Mouse (Mus musculus): Measurements from ENCODE around the gene Stk39. TPM values are rescaled to one million over a fixed set of nuclear protein-coding genes. Genes with fewer than 3 reads are reported as not detected.
A peak's percentile ranks its signal among the peaks of the same experiment; 100 is the strongest.

Stk39 gene
- polyA plus RNA-seq, 1 experiment from 2014 or later: 4.5 TPM

GRCm38 (mm10) chr2:68442113-68442717 lies 29.9 kb downstream of the Stk39 start:
- H3K4me2 ChIP-seq (ENCODE audit: low read depth, low read length): no peak overlapping the region
- peaks cover 4% of the 10 kb centered on the region; the same call in 1 of the 2 replicates for H3K4me1 ChIP-seq (ENCODE audit: control insufficient read depth, insufficient read depth, low read length)
- H3K9ac ChIP-seq (ENCODE audit: low read depth, low read length): no peak overlapping the region
- H3K9me3 ChIP-seq (ENCODE audit: control insufficient read depth, low read length): no peaks in the 10 kb centered on the region
- no peak overlapping the region for H3K4me3 ChIP-seq (ENCODE audit: low read length)
- H3K27ac ChIP-seq (ENCODE audit: low read length): no peak overlapping the region
- no peak for ATAC-seq
- H3K27me3 ChIP-seq (replicated peaks; ENCODE audit: control insufficient read depth, insufficient read depth, low read length): no peaks in the 10 kb centered on the region
- no peaks in the 10 kb centered on the region for H3K36me3 ChIP-seq (ENCODE audit: control insufficient read depth, insufficient read depth, low read length)
- WGBS: 54% methylated on average over 5 of the region's 5 CpGs

GRCm38 (mm10) chr2:68439614-68440013 lies 32.5 kb downstream of the Stk39 start:
- ATAC-seq: no peak
- H3K4me3 ChIP-seq (ENCODE audit: low read length): no peak overlapping the region
- H3K27ac ChIP-seq (ENCODE audit: low read length): no peak overlapping the region
- H3K9me3 ChIP-seq (ENCODE audit: control insufficient read depth, low read length): no peaks in the 10 kb centered on the region
- peaks cover 18% of the 10 kb centered on the region for H3K4me1 ChIP-seq (ENCODE audit: control insufficient read depth, insufficient read depth, low read length)
- WGBS: 89% methylated on average over 9 of the region's 9 CpGs
- H3K4me2 ChIP-seq (ENCODE audit: low read depth, low read length): no peak overlapping the region
- no peak overlapping the region for H3K9ac ChIP-seq (ENCODE audit: low read depth, low read length)
- no peaks in the 10 kb centered on the region for H3K27me3 ChIP-seq (replicated peaks; ENCODE audit: control insufficient read depth, insufficient read depth, low read length)
- no peaks in the 10 kb centered on the region for H3K36me3 ChIP-seq (ENCODE audit: control insufficient read depth, insufficient read depth, low read length)

- 54% methylated on average over 5 of the region's 5 CpGs for WGBS
- no peak overlapping the region for H3K27ac ChIP-seq (ENCODE audit: low read length)
- H3K27me3 ChIP-seq (replicated peaks; ENCODE audit: control insufficient read depth, insufficient read depth, low read length): no peaks in the 10 kb centered on the region
- peaks cover 18% of the 10 kb centered on the region for H3K4me1 ChIP-seq (ENCODE audit: control insufficient read depth, insufficient read depth, low read length)
- no peaks in the 10 kb centered on the region for H3K36me3 ChIP-seq (ENCODE audit: control insufficient read depth, insufficient read depth, low read length)
- H3K9ac ChIP-seq (ENCODE audit: low read depth, low read length): no peak overlapping the region
- no peaks in the 10 kb centered on the region for H3K9me3 ChIP-seq (ENCODE audit: control insufficient read depth, low read length)
- no peak overlapping the region for H3K4me2 ChIP-seq (ENCODE audit: low read depth, low read length)
- no peak overlapping the region for H3K4me3 ChIP-seq (ENCODE audit: low read length)
- ATAC-seq: peak; percentile 20; the same call in 1 of the 2 replicates
Measured at GRCm38 (mm10) chr2:68437920-68438319, 34.1 kb downstream of the Stk39 start.

GRCm38 (mm10) chr2:68437216-68437615 lies 34.9 kb downstream of the Stk39 start:
- Histone ChIP-seq H3K9ac (ENCODE audit: low read depth, low read length) (no peak overlapping the region), H3K36me3 (ENCODE audit: control insufficient read depth, insufficient read depth, low read length) (no peaks in the 10 kb centered on the region), H3K4me2 (ENCODE audit: low read depth, low read length) (no peak overlapping the region), H3K4me3 (ENCODE audit: low read length) (no peak overlapping the region), H3K27me3 (replicated peaks; ENCODE audit: control insufficient read depth, insufficient read depth, low read length) (no peaks in the 10 kb centered on the region), H3K27ac (ENCODE audit: low read length) (no peak overlapping the region), H3K4me1 (ENCODE audit: control insufficient read depth, insufficient read depth, low read length) (peaks cover 17% of the 10 kb centered on the region), H3K9me3 (ENCODE audit: control insufficient read depth, low read length) (no peaks in the 10 kb centered on the region)
- no peak for ATAC-seq
- 95% methylated on average over 7 of the region's 7 CpGs for WGBS

- H3K27me3 ChIP-seq (replicated peaks; ENCODE audit: control insufficient read depth, insufficient read depth, low read length): no peaks in the 10 kb centered on the region
- peak overlapping the region; percentile 7; the same call in 1 of the 2 replicates for H3K9ac ChIP-seq (ENCODE audit: low read depth, low read length)
- H3K27ac ChIP-seq (ENCODE audit: low read length): 0 out of 2 replicates have a peak overlapping the region, but pooled peaks have one; percentile 28
- no peaks in the 10 kb centered on the region for H3K9me3 ChIP-seq (ENCODE audit: control insufficient read depth, low read length)
- peaks cover 15% of the 10 kb centered on the region for H3K4me1 ChIP-seq (ENCODE audit: control insufficient read depth, insufficient read depth, low read length)
- H3K4me3 ChIP-seq (ENCODE audit: low read length): peak overlapping the region; percentile 19
- peak; percentile 17; the same call in 1 of the 2 replicates for ATAC-seq
- H3K4me2 ChIP-seq (ENCODE audit: low read depth, low read length): peak overlapping the region; percentile 37
- WGBS: 28% methylated on average over 10 of the region's 10 CpGs
- H3K36me3 ChIP-seq (ENCODE audit: control insufficient read depth, insufficient read depth, low read length): no peaks in the 10 kb centered on the region
Measured at GRCm38 (mm10) chr2:68436305-68436704, 35.8 kb downstream of the Stk39 start.

- Histone ChIP-seq H3K4me3 (ENCODE audit: low read length) (peak overlapping the region; percentile 19), H3K36me3 (ENCODE audit: control insufficient read depth, insufficient read depth, low read length) (no peaks in the 10 kb centered on the region), H3K9me3 (ENCODE audit: control insufficient read depth, low read length) (no peaks in the 10 kb centered on the region), H3K27me3 (replicated peaks; ENCODE audit: control insufficient read depth, insufficient read depth, low read length) (no peaks in the 10 kb centered on the region), H3K4me2 (ENCODE audit: low read depth, low read length) (peak overlapping the region; percentile 37), H3K4me1 (ENCODE audit: control insufficient read depth, insufficient read depth, low read length) (peaks cover 22% of the 10 kb centered on the region), H3K9ac (ENCODE audit: low read depth, low read length) (peak overlapping the region; percentile 7; the same call in 1 of the 2 replicates), H3K27ac (ENCODE audit: low read length) (0 out of 2 replicates have a peak overlapping the region, but pooled peaks have one; percentile 50)
- WGBS: 23% methylated on average over 15 of the region's 15 CpGs
- peak; percentile 43 for ATAC-seq
Measured at GRCm38 (mm10) chr2:68435494-68436255, 36.4 kb downstream of the Stk39 start.

GRCm38 (mm10) chr2:68434997-68435396 lies 37.1 kb downstream of the Stk39 start:
- Histone ChIP-seq H3K9me3 (ENCODE audit: control insufficient read depth, low read length) (no peaks in the 10 kb centered on the region), H3K4me1 (ENCODE audit: control insufficient read depth, insufficient read depth, low read length) (peaks cover 22% of the 10 kb centered on the region), H3K27me3 (replicated peaks; ENCODE audit: control insufficient read depth, insufficient read depth, low read length) (no peaks in the 10 kb centered on the region), H3K36me3 (ENCODE audit: control insufficient read depth, insufficient read depth, low read length) (no peaks in the 10 kb centered on the region), H3K9ac (ENCODE audit: low read depth, low read length) (no peak overlapping the region), H3K27ac (ENCODE audit: low read length) (0 out of 2 replicates have a peak overlapping the region, but pooled peaks have one; percentile 26), H3K4me3 (ENCODE audit: low read length) (no peak overlapping the region), H3K4me2 (ENCODE audit: low read depth, low read length) (no peak overlapping the region)
- 33% methylated on average over 4 of the region's 4 CpGs for WGBS
- no peak for ATAC-seq

GRCm38 (mm10) chr2:68434576-68434975 lies 37.5 kb downstream of the Stk39 start:
- no peaks in the 10 kb centered on the region for H3K27me3 ChIP-seq (replicated peaks; ENCODE audit: control insufficient read depth, insufficient read depth, low read length)
- H3K4me1 ChIP-seq (ENCODE audit: control insufficient read depth, insufficient read depth, low read length): peaks cover 22% of the 10 kb centered on the region
- no peaks in the 10 kb centered on the region for H3K9me3 ChIP-seq (ENCODE audit: control insufficient read depth, low read length)
- 49% methylated on average over 5 of the region's 5 CpGs for WGBS
- H3K4me3 ChIP-seq (ENCODE audit: low read length): no peak overlapping the region
- no peak overlapping the region for H3K4me2 ChIP-seq (ENCODE audit: low read depth, low read length)
- H3K36me3 ChIP-seq (ENCODE audit: control insufficient read depth, insufficient read depth, low read length): no peaks in the 10 kb centered on the region
- 0 out of 2 replicates have a peak overlapping the region, but pooled peaks have one; percentile 26 for H3K27ac ChIP-seq (ENCODE audit: low read length)
- no peak for ATAC-seq
- no peak overlapping the region for H3K9ac ChIP-seq (ENCODE audit: low read depth, low read length)

GRCm38 (mm10) chr2:68433736-68434312 lies 38.2 kb downstream of the Stk39 start:
- no peak for ATAC-seq
- H3K9ac ChIP-seq (ENCODE audit: low read depth, low read length): no peak overlapping the region
- H3K4me2 ChIP-seq (ENCODE audit: low read depth, low read length): no peak overlapping the region
- H3K4me3 ChIP-seq (ENCODE audit: low read length): no peak overlapping the region
- no peaks in the 10 kb centered on the region for H3K9me3 ChIP-seq (ENCODE audit: control insufficient read depth, low read length)
- H3K27me3 ChIP-seq (replicated peaks; ENCODE audit: control insufficient read depth, insufficient read depth, low read length): no peaks in the 10 kb centered on the region
- H3K36me3 ChIP-seq (ENCODE audit: control insufficient read depth, insufficient read depth, low read length): no peaks in the 10 kb centered on the region
- 83% methylated on average over 9 of the region's 9 CpGs for WGBS
- peaks cover 24% of the 10 kb centered on the region for H3K4me1 ChIP-seq (ENCODE audit: control insufficient read depth, insufficient read depth, low read length)
- H3K27ac ChIP-seq (ENCODE audit: low read length): no peak overlapping the region

Measured in intestine, embryonic 16.5 days (tissue).